Mouse (Mus musculus) B cell, adult 2 months (primary cell): ENCODE results near the gene Sfr1.

Source experiments
- DNase-seq, 2 experiments: peaks; one replicate each; pipeline ENCODE4 v3.0.0; 2022

Sfr1 gene

GRCm38 (mm10) chr19:47753921-47754320 is 22.4 kb downstream of the Sfr1 start:
- DNase-seq = no peak

GRCm38 (mm10) chr19:47754931-47755330 is 23.4 kb downstream of the Sfr1 start:
- no peak for DNase-seq

GRCm38 (mm10) chr19:47755625-47756024 is 24.1 kb downstream of the Sfr1 start:
- no peak for DNase-seq

- DNase-seq = no peak
These were observed 46.4 kb downstream of the Sfr1 start for GRCm38 (mm10) chr19:47777847-47778246.

- no peak for DNase-seq
These were observed 48.7 kb downstream of the Sfr1 start for GRCm38 (mm10) chr19:47780145-47780544.

- DNase-seq = no peak
These were observed 49.5 kb downstream of the Sfr1 start for GRCm38 (mm10) chr19:47780972-47781371.

- DNase-seq = no peak
These were observed 52.4 kb downstream of the Sfr1 start for GRCm38 (mm10) chr19:47783898-47784297.
